Mouse (Mus musculus) megakaryocyte, embryonic 14.5 days (primary cell): ENCODE measurements around the gene Gm36245.
"Not testable (repeated sequence)": the region's sequence is repeated elsewhere in the genome, so short reads cannot be mapped to it uniquely, and the experiment has no call there.

Experiments
- FLI1 ChIP-seq: IDR thresholded peaks from 2 replicates; pipeline ENCODE4 v1.6.1; 2012; ENCODE audit warnings: low read length, inconsistent platforms, mixed read lengths
- GATA1 ChIP-seq: IDR thresholded peaks from 3 replicates; pipeline ENCODE4 v1.6.1; 2012; ENCODE audit warnings: mixed read lengths, low read length, inconsistent platforms, borderline replicate concordance

- TF ChIP-seq GATA1, FLI1: not testable (repeated sequence)
These were observed 52.1 kb downstream of the Gm36245 start for GRCm38 (mm10) chr15:77651143-77651542.
